Mouse (Mus musculus): Measurements from ENCODE around the gene Prrc2b. TPM values are rescaled to one million over a fixed set of nuclear protein-coding genes. Genes with fewer than 3 reads are reported as not detected.

The Prrc2b gene
- total RNA-seq, 2 experiments from 2014 or later: 259 to 266 TPM

- DNase-seq (ENCODE audit: low spot score in 2 of 2): no peak
Measured at GRCm38 (mm10) chr2:32181364-32181763, 30.5 kb downstream of the Prrc2b start.

DNA sequence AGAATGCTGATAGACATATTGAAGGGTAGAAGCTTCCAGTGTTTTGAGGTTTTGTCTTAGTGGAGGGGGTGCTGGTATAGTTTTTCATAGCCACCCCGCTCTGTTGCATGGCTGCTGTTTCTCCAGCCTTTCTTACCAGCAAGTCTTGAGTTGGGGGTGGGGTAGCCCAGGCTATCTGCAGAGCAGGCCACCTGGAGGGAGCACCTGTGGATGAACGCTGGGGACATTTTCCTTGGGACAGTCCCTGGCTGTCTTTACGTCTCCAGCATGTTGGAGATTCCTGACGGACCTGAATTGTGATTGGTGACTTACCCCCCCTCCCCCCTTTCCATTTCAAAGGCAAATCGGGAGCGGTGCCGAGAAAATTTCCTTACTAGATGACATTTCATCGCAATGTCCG is 31.2 kb downstream of the Prrc2b start:
- no peak for DNase-seq (ENCODE audit: low spot score in 2 of 2)

DNA sequence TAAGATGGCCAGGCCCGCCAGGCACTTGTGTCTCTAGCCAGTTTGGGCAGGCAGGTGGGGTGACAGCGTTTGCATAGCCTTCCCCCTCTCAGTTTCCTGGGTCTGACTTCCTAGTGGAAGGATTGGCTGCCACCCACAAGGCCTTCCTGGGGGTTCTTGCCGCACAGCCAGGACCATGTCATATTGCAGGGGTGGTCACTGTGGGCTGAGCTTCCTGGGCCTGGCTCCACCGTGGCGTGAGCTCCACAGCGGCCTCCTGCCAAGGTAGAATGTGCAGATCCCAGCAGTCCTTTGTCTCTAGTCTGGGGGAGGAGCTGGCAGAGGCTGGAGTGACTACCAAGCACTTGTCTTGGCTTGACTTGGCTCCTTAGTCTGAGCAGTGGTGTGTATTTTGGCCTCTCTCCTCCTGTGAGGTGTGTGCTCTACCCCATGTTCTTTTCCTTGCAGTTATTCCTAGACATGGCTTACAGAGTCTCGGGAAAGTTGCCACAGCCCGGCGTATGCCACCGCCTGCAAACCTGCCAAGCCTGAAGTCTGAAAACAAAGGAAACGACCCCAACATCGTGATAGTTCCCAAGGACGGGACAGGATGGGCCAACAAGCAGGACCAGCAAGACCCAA is 31.9 kb downstream of the Prrc2b start:
- DNase-seq (ENCODE audit: low spot score in 2 of 2): peak; percentile 58 to 73

GRCm38 (mm10) chr2:32187019-32187551 is 36.2 kb downstream of the Prrc2b start:
- DNase-seq (ENCODE audit: low spot score in 2 of 2): peak; percentile 87 to 91

DNA sequence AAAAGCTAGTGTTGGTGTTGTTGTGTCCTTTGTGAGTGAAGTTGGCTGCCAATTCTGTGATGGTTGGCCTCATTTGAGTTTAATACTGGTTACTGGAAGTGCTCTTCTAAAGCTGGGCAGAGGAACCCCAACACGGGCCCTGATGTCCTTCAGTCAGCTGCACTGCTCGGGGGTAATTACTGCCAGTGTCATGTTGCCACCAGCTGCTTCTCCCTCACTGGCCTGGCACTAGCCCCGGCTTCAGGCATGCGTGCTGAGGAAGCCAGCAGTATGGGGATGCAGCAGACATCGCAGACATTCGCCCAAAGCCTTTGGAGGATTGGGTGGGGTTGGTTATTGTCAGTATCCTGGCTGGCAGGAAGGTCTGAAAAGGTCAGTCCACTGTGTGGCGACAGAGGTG is 36.8 kb downstream of the Prrc2b start:
- DNase-seq (ENCODE audit: low spot score in 2 of 2): no peak

DNA sequence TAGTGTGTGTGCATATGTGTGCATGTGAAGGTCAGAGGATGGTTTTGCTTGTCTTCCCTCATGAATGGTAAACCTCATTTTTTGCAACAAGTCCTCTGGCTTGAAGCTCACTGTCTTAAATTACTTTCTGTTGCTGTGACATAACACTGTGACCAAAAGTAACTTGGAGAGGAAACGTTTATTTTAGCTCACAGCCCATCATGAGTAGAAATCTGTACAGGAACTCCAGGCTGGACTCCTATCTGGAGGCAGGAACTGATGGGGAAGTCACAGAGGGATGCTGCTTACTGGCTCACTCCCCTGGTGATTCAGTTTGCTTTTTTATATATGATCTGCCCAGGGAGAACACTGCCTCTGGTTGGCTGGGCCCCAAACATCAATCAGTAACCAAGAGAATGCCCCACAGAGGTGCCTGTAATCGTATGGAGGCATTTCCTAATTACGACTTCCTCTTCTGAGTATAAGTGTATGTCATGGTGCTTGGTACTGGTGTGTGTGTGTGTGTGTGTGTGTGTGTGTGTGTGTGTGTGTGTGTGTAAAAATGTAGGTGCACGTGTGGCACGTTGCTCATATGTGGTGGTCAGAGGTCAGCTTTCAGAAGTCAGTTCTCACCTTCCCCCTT is 38.3 kb downstream of the Prrc2b start:
- no peak for DNase-seq (ENCODE audit: low spot score in 2 of 2)

GRCm38 (mm10) chr2:32190620-32191019 is 39.7 kb downstream of the Prrc2b start:
- no peak for DNase-seq (ENCODE audit: low spot score in 2 of 2)

- DNase-seq (ENCODE audit: low spot score in 2 of 2): no peak
Measured at GRCm38 (mm10) chr2:32191872-32192507, 41.1 kb downstream of the Prrc2b start.

- no peak for DNase-seq (ENCODE audit: low spot score in 2 of 2)
Measured at GRCm38 (mm10) chr2:32198977-32199376, 48.1 kb downstream of the Prrc2b start.

DNA sequence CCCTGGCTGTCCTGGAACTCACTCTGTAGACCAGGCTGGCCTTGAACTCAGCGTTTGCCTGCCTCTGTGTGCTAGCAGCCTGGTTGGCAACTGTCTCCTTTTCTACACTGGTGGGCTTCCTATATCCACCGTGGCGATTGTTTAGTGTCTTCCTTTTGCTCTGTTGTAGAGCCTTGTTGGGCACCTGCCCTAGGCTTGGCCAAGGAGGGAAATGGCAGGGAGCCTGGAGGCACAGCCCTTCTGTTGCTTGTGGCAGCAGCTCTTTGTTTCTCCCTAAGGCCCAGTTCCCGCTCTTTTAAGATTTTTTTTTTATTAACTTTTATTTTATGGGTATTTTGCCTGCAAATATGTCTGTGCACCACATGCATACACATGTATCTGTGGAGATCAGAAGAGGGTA is 49.2 kb downstream of the Prrc2b start:
- DNase-seq (ENCODE audit: low spot score in 2 of 2): no peak

DNA sequence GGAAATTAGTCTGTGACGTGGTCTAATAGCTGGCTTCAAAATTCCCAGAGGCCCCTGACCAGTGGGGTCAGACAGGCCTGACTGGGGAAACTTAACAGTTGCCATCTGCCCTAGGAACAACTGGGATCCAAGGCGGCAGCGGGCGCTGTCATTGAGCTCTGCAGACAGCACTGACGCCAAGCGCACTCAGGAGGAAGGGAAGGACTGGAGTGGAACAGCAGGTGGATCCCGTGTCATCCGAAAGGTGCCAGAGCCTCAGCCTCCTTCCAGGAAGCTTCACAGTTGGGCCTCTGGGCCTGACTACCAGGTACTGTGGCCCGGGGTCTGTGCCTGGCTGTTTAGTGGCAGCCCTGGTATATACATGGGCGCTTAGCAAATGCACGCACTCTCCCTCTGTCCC is 49.8 kb downstream of the Prrc2b start:
- no peak for DNase-seq (ENCODE audit: low spot score in 2 of 2)

GRCm38 (mm10) chr2:32201527-32201926 is 50.6 kb downstream of the Prrc2b start:
- DNase-seq (ENCODE audit: low spot score in 2 of 2): no peak

DNA sequence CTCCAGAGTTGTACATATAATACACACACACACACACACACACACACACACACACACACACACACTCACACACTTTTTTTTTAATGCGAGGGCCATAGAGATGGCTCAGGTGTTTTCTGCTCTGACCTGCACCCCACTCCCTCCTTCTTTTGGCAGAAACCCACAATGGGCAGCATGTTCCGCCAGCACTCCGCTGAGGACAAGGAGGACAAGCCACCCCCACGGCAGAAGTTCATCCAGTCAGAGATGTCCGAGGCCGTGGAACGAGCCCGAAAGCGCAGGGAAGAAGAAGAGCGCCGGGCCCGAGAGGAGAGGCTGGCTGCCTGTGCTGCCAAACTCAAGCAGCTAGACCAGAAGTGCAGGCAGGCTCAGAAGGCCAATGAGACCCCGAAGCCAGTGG is 53.0 kb downstream of the Prrc2b start:
- no peak for DNase-seq (ENCODE audit: low spot score in 2 of 2)

GRCm38 (mm10) chr2:32207682-32208081 is 56.8 kb downstream of the Prrc2b start:
- no peak for DNase-seq (ENCODE audit: low spot score in 2 of 2)

GRCm38 (mm10) chr2:32211689-32212088 is 60.8 kb downstream of the Prrc2b start:
- DNase-seq (ENCODE audit: low spot score in 2 of 2): no peak

DNA sequence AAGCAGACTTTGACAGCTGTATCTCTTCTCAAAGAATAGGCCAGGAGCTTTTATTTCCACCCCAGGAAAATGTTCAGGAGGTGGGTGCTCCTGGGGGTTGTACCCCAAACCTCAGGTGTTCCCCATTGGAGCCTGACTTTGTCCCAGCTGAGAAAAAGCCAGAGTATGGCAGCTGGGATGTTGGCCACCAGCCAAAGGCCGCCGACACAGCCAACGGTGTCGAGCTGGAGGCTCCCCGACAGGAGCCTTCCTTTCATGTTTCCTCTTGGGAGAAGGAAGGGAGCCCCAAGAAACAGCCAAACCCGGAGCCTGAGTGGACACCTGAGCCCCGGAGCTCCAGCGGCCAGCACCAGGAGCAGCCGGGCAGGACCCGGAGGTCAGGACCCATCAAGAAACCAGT is 62.1 kb downstream of the Prrc2b start:
- no peak for DNase-seq (ENCODE audit: low spot score in 2 of 2)

DNA sequence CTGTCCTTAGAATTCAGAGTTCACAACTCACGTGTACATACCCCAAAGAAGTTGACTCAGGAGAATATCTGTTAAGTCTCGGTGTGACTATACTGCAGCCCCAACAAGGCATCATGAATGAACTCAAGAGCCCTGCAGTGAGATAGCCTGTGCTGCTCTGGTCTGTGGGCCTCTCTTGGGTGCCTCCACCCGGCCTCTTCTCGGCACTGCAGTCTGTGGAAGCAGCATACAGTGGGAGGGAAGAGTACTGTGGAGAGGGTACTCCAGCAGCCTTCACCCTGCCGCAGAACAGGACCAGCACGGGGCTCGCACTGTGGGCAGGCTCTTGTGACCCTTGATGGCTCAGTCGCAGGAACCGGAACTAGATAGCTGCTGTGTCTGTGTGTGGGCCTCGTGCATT is 64.7 kb downstream of the Prrc2b start:
- no peak for DNase-seq (ENCODE audit: low spot score in 2 of 2)

- DNase-seq (ENCODE audit: low spot score in 2 of 2): no peak
Measured at GRCm38 (mm10) chr2:32216506-32216905, 65.6 kb downstream of the Prrc2b start.

GRCm38 (mm10) chr2:32217656-32218055 is 66.8 kb downstream of the Prrc2b start:
- DNase-seq (ENCODE audit: low spot score in 2 of 2): no peak

GRCm38 (mm10) chr2:32218113-32218512 is 67.2 kb downstream of the Prrc2b start:
- DNase-seq (ENCODE audit: low spot score in 2 of 2): no peak

DNA sequence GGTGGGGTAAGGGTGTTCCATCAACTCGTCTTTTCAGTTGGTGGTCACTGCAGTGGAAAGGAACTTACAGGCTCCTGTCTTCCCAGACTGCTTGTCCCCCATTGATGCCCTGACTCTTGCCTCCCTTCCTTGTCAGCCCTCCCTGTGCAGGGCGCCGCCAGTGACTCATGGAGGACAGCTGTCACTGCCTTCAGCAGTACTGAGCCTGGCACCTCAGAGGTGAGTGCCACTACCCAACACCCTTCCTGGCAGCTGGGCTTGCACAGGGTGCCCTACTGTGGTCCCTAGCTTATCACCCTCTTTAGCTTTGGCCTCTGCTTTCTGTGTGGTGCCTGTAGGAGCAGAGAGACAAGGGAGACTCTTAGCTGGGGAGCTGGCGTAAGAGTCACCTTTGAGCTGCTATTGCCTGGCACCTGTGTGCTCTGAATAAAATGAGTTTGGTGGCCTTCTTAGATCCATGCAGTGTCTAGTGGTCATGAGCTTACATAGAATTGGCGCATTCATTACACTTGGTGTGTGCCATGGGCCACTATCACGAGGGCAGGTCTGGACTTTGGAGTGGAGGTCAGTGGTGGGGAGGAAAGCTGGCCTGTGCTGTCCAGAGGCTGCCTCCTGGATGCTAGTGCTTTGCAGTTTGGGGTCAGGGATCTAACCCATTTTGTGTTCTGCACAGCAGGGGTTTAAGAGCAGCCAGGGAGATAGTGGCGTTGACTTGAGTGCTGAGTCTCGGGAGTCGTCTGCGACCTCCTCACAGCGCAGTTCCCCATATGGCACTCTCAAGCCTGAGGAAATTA is 67.9 kb downstream of the Prrc2b start:
- DNase-seq (ENCODE audit: low spot score in 2 of 2): no peak

GRCm38 (mm10) chr2:32219501-32219900 is 68.6 kb downstream of the Prrc2b start:
- no peak for DNase-seq (ENCODE audit: low spot score in 2 of 2)

All from left cerebral cortex, adult 18-20 months (tissue).